Mouse (Mus musculus): ENCODE data around the gene Pde1b. TPM values are rescaled to one million over a fixed set of nuclear protein-coding genes. Genes with fewer than 3 reads are reported as not detected.
A peak's percentile ranks its signal among the peaks of the same experiment; 100 is the strongest.

Gene Pde1b
- total and polyA plus RNA-seq, 3 experiments = 1.3 to 2.6 (median 1.9) TPM

DNA sequence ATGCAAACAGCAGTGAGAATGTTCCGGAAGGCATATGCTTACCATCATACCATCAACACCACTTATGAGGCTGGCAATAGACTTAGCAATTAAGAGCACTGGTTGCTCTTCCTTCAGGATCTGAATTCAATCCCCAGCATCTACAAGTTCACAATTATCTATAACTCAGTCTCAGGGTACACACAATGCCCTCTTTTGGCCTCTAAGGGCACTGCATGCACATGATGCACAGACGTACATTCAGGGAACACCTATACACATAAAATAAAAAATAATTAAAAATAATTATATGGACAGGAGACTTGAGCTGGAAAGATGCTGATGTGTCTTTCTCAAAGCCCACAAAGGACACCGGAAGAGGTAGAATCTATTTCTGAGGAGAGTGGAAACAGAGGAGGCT lies 45.1 kb downstream of the Pde1b start:
- Histone ChIP-seq H3K9me3 (replicated peaks) (no peaks in the 10 kb centered on the region), H3K36me3 (replicated peaks) (no peaks in the 10 kb centered on the region), H3K27me3 (ENCODE audit: insufficient read depth, low read length) (no peaks in the 10 kb centered on the region), H3K4me1 (ENCODE audit: insufficient read depth, low read depth, low read length) (no peaks in the 10 kb centered on the region), H3K4me3 (ENCODE audit: low read depth, low read length) (no peak overlapping the region)
- DNase-seq (ENCODE audit: low spot score) (no peak), ATAC-seq (ENCODE audit: extremely low read depth, insufficient number of reproducible peaks, low FRiP score, poor library complexity, severe bottlenecking) (no peak)
- no peak for TF ChIP-seq GATA1 (IDR thresholded peaks at IDR 0.05; ENCODE audit: borderline replicate concordance, low read length)
- no peak for TF ChIP-seq POLR2AphosphoS5 (IDR thresholded peaks at IDR 0.05; ENCODE audit: insufficient replicate concordance, low read depth, low read length)
- TF ChIP-seq GATA2 (IDR thresholded peaks at IDR 0.05; ENCODE audit: borderline replicate concordance, low read depth, low read length) = no peak
- TF ChIP-seq CTCF (IDR thresholded peaks at IDR 0.05; ENCODE audit: low read depth, low read length) = no peak

GRCm38 (mm10) chr15:103549475-103549874 lies 46.6 kb downstream of the Pde1b start:
- Histone ChIP-seq H3K27me3 (ENCODE audit: insufficient read depth, low read length) (no peaks in the 10 kb centered on the region), H3K4me1 (ENCODE audit: insufficient read depth, low read depth, low read length) (no peaks in the 10 kb centered on the region), H3K36me3 (replicated peaks) (no peaks in the 10 kb centered on the region), H3K4me3 (ENCODE audit: low read depth, low read length) (no peak overlapping the region), H3K9me3 (replicated peaks) (no peaks in the 10 kb centered on the region)
- TF ChIP-seq TAL1 (conservative IDR thresholded peaks at IDR 0.05; ENCODE audit: low read depth, low read length) = no peak
- ATAC-seq (ENCODE audit: extremely low read depth, insufficient number of reproducible peaks, low FRiP score, poor library complexity, severe bottlenecking) = no peak
- no peak for DNase-seq (ENCODE audit: low spot score)

GRCm38 (mm10) chr15:103551053-103551452 lies 48.2 kb downstream of the Pde1b start:
- DNase-seq (ENCODE audit: low spot score) = no peak
- Histone ChIP-seq H3K27me3 (ENCODE audit: insufficient read depth, low read length) (no peaks in the 10 kb centered on the region), H3K9me3 (replicated peaks) (no peaks in the 10 kb centered on the region), H3K36me3 (replicated peaks) (no peaks in the 10 kb centered on the region), H3K4me1 (ENCODE audit: insufficient read depth, low read depth, low read length) (no peaks in the 10 kb centered on the region), H3K4me3 (ENCODE audit: low read depth, low read length) (no peak overlapping the region)
- ATAC-seq (ENCODE audit: extremely low read depth, insufficient number of reproducible peaks, low FRiP score, poor library complexity, severe bottlenecking) = no peak
- no peak for TF ChIP-seq GATA1 (IDR thresholded peaks at IDR 0.05; ENCODE audit: borderline replicate concordance, low read length)
- no peak for TF ChIP-seq TAL1 (conservative IDR thresholded peaks at IDR 0.05; ENCODE audit: low read depth, low read length)
- no peak for TF ChIP-seq POLR2AphosphoS5 (IDR thresholded peaks at IDR 0.05; ENCODE audit: insufficient replicate concordance, low read depth, low read length)
- no peak for TF ChIP-seq CTCF (IDR thresholded peaks at IDR 0.05; ENCODE audit: low read depth, low read length)
- TF ChIP-seq GATA2 (IDR thresholded peaks at IDR 0.05; ENCODE audit: borderline replicate concordance, low read depth, low read length) = no peak

DNA sequence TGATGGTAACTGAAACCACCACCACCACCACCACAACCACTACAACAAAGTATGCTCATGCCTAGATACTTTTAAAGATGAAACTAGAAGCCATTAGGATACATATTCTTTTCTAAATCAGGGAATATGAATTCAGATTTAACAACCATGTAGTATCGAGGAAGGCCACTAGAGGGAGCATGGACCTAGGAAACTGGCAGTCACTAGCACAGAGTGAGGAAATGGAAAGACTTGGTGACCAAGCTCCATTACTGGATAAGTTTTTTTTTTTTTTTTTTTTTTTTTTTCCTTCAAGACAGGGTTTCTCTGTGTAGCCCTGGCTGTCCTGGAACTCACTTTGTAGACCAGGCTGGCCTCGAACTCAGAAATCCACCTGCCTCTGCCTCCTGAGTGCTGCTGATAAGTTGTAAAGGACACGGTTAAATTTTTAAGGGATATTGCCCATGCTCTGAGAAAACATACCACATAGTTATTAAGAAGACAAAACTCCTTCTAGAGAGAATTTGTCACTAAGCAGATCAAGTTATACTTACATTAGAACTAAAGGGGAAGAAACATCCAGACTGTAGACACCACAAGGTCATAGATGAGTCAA lies 49.4 kb downstream of the Pde1b start:
- TF ChIP-seq CTCF (IDR thresholded peaks at IDR 0.05; ENCODE audit: low read depth, low read length) (peak; percentile 62; the same call in 1 of the 2 replicates), TAL1 (conservative IDR thresholded peaks at IDR 0.05; ENCODE audit: low read depth, low read length) (no peak), GATA1 (IDR thresholded peaks at IDR 0.05; ENCODE audit: borderline replicate concordance, low read length) (no peak), POLR2AphosphoS5 (IDR thresholded peaks at IDR 0.05; ENCODE audit: insufficient replicate concordance, low read depth, low read length) (no peak), GATA2 (IDR thresholded peaks at IDR 0.05; ENCODE audit: borderline replicate concordance, low read depth, low read length) (no peak)
- Histone ChIP-seq H3K27me3 (ENCODE audit: insufficient read depth, low read length) (no peaks in the 10 kb centered on the region), H3K4me3 (ENCODE audit: low read depth, low read length) (no peak overlapping the region), H3K4me1 (ENCODE audit: insufficient read depth, low read depth, low read length) (no peaks in the 10 kb centered on the region), H3K9me3 (replicated peaks) (no peaks in the 10 kb centered on the region), H3K36me3 (replicated peaks) (no peaks in the 10 kb centered on the region)
- DNase-seq (ENCODE audit: low spot score) (peak; percentile 16), ATAC-seq (ENCODE audit: extremely low read depth, insufficient number of reproducible peaks, low FRiP score, poor library complexity, severe bottlenecking) (no peak; the same call in 1 of the 2 replicates)

GRCm38 (mm10) chr15:103564981-103565380 lies 62.1 kb downstream of the Pde1b start, which contains the start of gene Glycam1:
Glycam1 (minus strand) TSS chr15:103565081.
- no peak within 1 kb of the TSS for H3K4me3 ChIP-seq (ENCODE audit: low read depth, low read length)
- H3K4me1 ChIP-seq (ENCODE audit: insufficient read depth, low read depth, low read length) = no peaks in the 10 kb centered on the region
- H3K36me3 ChIP-seq (replicated peaks) = no peaks in the 10 kb centered on the region
- no peaks in the 10 kb centered on the region for H3K9me3 ChIP-seq (replicated peaks)
- DNase-seq (ENCODE audit: low spot score) (no peak), ATAC-seq (ENCODE audit: extremely low read depth, insufficient number of reproducible peaks, low FRiP score, poor library complexity, severe bottlenecking) (no peak)
- no peaks in the 10 kb centered on the region for H3K27me3 ChIP-seq (ENCODE audit: insufficient read depth, low read length)
- TF ChIP-seq GATA1 (IDR thresholded peaks at IDR 0.05; ENCODE audit: borderline replicate concordance, low read length) (no peak), TAL1 (conservative IDR thresholded peaks at IDR 0.05; ENCODE audit: low read depth, low read length) (no peak), POLR2AphosphoS5 (IDR thresholded peaks at IDR 0.05; ENCODE audit: insufficient replicate concordance, low read depth, low read length) (no peak), CTCF (IDR thresholded peaks at IDR 0.05; ENCODE audit: low read depth, low read length) (no peak), GATA2 (IDR thresholded peaks at IDR 0.05; ENCODE audit: borderline replicate concordance, low read depth, low read length) (no peak)

Other genes starting within 250 kb of the Pde1b start
- gene Nfe2, start 244.6 kb upstream of the Pde1b start, total RNA-seq (2014; fragmentation: Nextera tagmentation) = 254 and 313 TPM in 2 replicates
- gene Nfe2, start 244.6 kb upstream of the Pde1b start, total RNA-seq (2017) = 177 TPM in 2 replicates
- 151 and 155 TPM in 2 replicates for gene Nfe2, start 244.6 kb upstream of the Pde1b start, polyA plus RNA-seq (2012)
- gene Copz1, start 230.3 kb upstream of the Pde1b start, total RNA-seq (2014; fragmentation: Nextera tagmentation) = 494 and 507 TPM in 2 replicates
- gene Copz1, start 230.3 kb upstream of the Pde1b start, total RNA-seq (2017) = 182 and 184 TPM in 2 replicates
- 72.4 and 97.2 TPM in 2 replicates for gene Copz1, start 230.3 kb upstream of the Pde1b start, polyA plus RNA-seq (2012)
- gene Gpr84, start 192.4 kb upstream of the Pde1b start, total RNA-seq (2014; fragmentation: Nextera tagmentation) = not detected in 2 replicates
- gene Gpr84, start 192.4 kb upstream of the Pde1b start, total RNA-seq (2017) = not detected in 2 replicates
- gene Gpr84, start 192.4 kb upstream of the Pde1b start, polyA plus RNA-seq (2012) = not detected in 2 replicates
- 74.3 and 92.9 TPM in 2 replicates for gene Zfp385a, start 162.9 kb upstream of the Pde1b start, total RNA-seq (2014; fragmentation: Nextera tagmentation)
- 2.0 TPM in 2 replicates for gene Zfp385a, start 162.9 kb upstream of the Pde1b start, total RNA-seq (2017)
- gene Zfp385a, start 162.9 kb upstream of the Pde1b start, polyA plus RNA-seq (2012) = 483 and 546 TPM in 2 replicates
- gene Itga5, start 136.3 kb upstream of the Pde1b start, total RNA-seq (2014; fragmentation: Nextera tagmentation) = not detected in 2 replicates
- 0.11 and 0.17 TPM in 2 replicates for gene Itga5, start 136.3 kb upstream of the Pde1b start, total RNA-seq (2017)
- 0.62 and 0.75 TPM in 2 replicates for gene Itga5, start 136.3 kb upstream of the Pde1b start, polyA plus RNA-seq (2012)
- not detected in 2 replicates for gene Gtsf1, start 72.6 kb upstream of the Pde1b start, total RNA-seq (2014; fragmentation: Nextera tagmentation)
- gene Gtsf1, start 72.6 kb upstream of the Pde1b start, total RNA-seq (2017) = not detected in 2 replicates
- gene Gtsf1, start 72.6 kb upstream of the Pde1b start, polyA plus RNA-seq (2012) = not detected in 2 replicates
- gene Gtsf2, start 54.6 kb upstream of the Pde1b start, total RNA-seq (2014; fragmentation: Nextera tagmentation) = not detected in 2 replicates
- gene Gtsf2, start 54.6 kb upstream of the Pde1b start, total RNA-seq (2017) = not detected in 2 replicates
- not detected in 2 replicates for gene Gtsf2, start 54.6 kb upstream of the Pde1b start, polyA plus RNA-seq (2012)
- gene Nckap1l, start 49.2 kb upstream of the Pde1b start, total RNA-seq (2014; fragmentation: Nextera tagmentation) = 11.6 and 12.6 TPM in 2 replicates
- gene Nckap1l, start 49.2 kb upstream of the Pde1b start, total RNA-seq (2017) = 21.1 and 21.5 TPM in 2 replicates
- gene Nckap1l, start 49.2 kb upstream of the Pde1b start, polyA plus RNA-seq (2012) = 1.8 and 3.9 TPM in 2 replicates
- not detected in 2 replicates for gene Ppp1r1a, start 35.0 kb downstream of the Pde1b start, total RNA-seq (2014; fragmentation: Nextera tagmentation)
- not detected in 2 replicates for gene Ppp1r1a, start 35.0 kb downstream of the Pde1b start, total RNA-seq (2017)
- gene Ppp1r1a, start 35.0 kb downstream of the Pde1b start, polyA plus RNA-seq (2012) = not detected in 2 replicates
- gene Glycam1, start 62.0 kb downstream of the Pde1b start, total RNA-seq (2014; fragmentation: Nextera tagmentation) = not detected in 2 replicates
- gene Glycam1, start 62.0 kb downstream of the Pde1b start, total RNA-seq (2017) = not detected in 2 replicates
- gene Glycam1, start 62.0 kb downstream of the Pde1b start, polyA plus RNA-seq (2012) = not detected in 2 replicates

Data from G1E (cell line).